Comparison of ENCODE assay signal across 16 mouse cellular contexts in the genomic region with DNA sequence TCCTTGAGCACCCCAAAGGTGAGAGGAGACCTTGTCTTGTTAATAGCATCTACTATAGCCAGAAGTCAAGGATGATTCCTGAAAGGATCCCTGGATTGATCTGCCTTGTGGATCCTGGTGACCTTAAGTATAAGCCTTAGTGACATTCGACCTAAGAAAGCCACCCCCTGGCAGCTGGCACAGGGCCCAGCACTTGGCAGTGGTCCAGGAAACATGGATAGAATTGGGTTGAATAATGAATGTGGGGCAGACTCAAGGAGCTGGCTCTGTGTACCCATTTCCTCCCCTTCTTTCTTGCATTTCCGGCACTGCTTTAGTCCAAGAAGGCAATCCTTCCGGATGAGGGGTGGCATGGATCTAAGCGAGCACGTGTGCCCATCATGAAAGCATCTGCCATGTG.
DNase-seq lines count a peak whose midpoint lies in the region; ATAC-seq and TF ChIP-seq lines count a peak whose summit lies in the region.
"Had no signal": no experiment of that assay in that cellular context is flagged by ENCODE, and none has a peak within 500 bp of the region (broad histone marks: within the 10 kb centered on the region; RNA-seq: fewer than 3 reads in every experiment).

No protein-coding gene starts in this region.

- WGBS in embryonic facial prominence, embryonic 12.5 days: 75% methylated on average over 5 of the region's 5 CpGs
- WGBS in embryonic facial prominence, embryonic 10.5 days: 86% methylated on average over 5 of the region's 5 CpGs
- WGBS in midbrain, embryonic 14.5 days: 76% methylated on average over 5 of the region's 5 CpGs
- WGBS in midbrain, embryonic 10.5 days: 89% methylated on average over 5 of the region's 5 CpGs
- WGBS in embryonic facial prominence, embryonic 14.5 days: 64% methylated on average over 5 of the region's 5 CpGs

- H3K9me3 ChIP-seq in embryonic facial prominence, embryonic 12.5 days: no peaks in the 10 kb centered on the region
- peaks cover 5% of the 10 kb centered on the region; the same call in 1 of the 2 replicates for H3K9me3 ChIP-seq in embryonic facial prominence, embryonic 10.5 days
- 0 out of 2 replicates have a peak, but pooled peaks cover 3% of the 10 kb centered on the region for H3K9me3 ChIP-seq in midbrain, embryonic 14.5 days (ENCODE audit: control insufficient read depth, low read length)
- peaks cover 4% of the 10 kb centered on the region; the same call in 1 of the 2 replicates for H3K9me3 ChIP-seq in midbrain, embryonic 10.5 days (replicated peaks)
- H3K9me3 ChIP-seq in embryonic facial prominence, embryonic 14.5 days (ENCODE audit: control insufficient read depth, low read length): no peaks in the 10 kb centered on the region
- H3K9me3 ChIP-seq: heart, embryonic 10.5 days had no signal

- H3K4me3 ChIP-seq in embryonic facial prominence, embryonic 12.5 days: no peak overlapping the region
- H3K4me3 ChIP-seq in embryonic facial prominence, embryonic 10.5 days: no peak overlapping the region
- H3K4me3 ChIP-seq in midbrain, embryonic 14.5 days (replicated peaks; ENCODE audit: low read depth, low read length): no peak overlapping the region
- H3K4me3 ChIP-seq in midbrain, embryonic 10.5 days: no peak overlapping the region
- H3K4me3 ChIP-seq in embryonic facial prominence, embryonic 14.5 days (ENCODE audit: low read depth, low read length): no peak overlapping the region
- H3K4me3 ChIP-seq: heart, embryonic 10.5 days; liver, embryonic 13.5 days had no signal

- no peaks in the 10 kb centered on the region for H3K36me3 ChIP-seq in embryonic facial prominence, embryonic 12.5 days
- H3K36me3 ChIP-seq in embryonic facial prominence, embryonic 10.5 days (replicated peaks): no peaks in the 10 kb centered on the region
- no peaks in the 10 kb centered on the region for H3K36me3 ChIP-seq in midbrain, embryonic 14.5 days (ENCODE audit: control insufficient read depth, insufficient read depth, low read length)
- no peaks in the 10 kb centered on the region for H3K36me3 ChIP-seq in midbrain, embryonic 10.5 days
- no peaks in the 10 kb centered on the region for H3K36me3 ChIP-seq in embryonic facial prominence, embryonic 14.5 days (ENCODE audit: control insufficient read depth, insufficient read depth, low read length)
- H3K36me3 ChIP-seq: heart, embryonic 10.5 days; liver, embryonic 13.5 days had no signal

- no peak for DNase-seq in embryonic facial prominence, embryonic 10.5 days (ENCODE audit: low spot score)
- DNase-seq in midbrain, embryonic 14.5 days: peak; percentile 42
- no peak for DNase-seq in midbrain, embryonic 10.5 days (ENCODE audit: low spot score)
- peak; percentile 31 for DNase-seq in brain, embryonic 14.5 days (ENCODE audit: low read depth)
- DNase-seq in embryonic facial prominence, embryonic 14.5 days (ENCODE audit: low spot score): peak; percentile 14
- DNase-seq in neural tube, embryonic 10.5 days (ENCODE audit: extremely low spot score, low spot score): no peak
- DNase-seq: heart, postnatal 14 days; liver, embryonic 13.5 days; right cerebral cortex, postnatal 25 days had no signal

- no peak for TF ChIP-seq POLR2A in brain, embryonic 14.5 days (IDR thresholded peaks at IDR 0.05; ENCODE audit: borderline replicate concordance, extremely low read depth, insufficient read depth, insufficient read length, poor library complexity, severe bottlenecking)

- H3K27ac ChIP-seq in embryonic facial prominence, embryonic 12.5 days: 0 out of 2 replicates have a peak overlapping the region, but pooled peaks have one; percentile 5
- H3K27ac ChIP-seq in embryonic facial prominence, embryonic 10.5 days (replicated peaks): no peak overlapping the region
- H3K27ac ChIP-seq in midbrain, embryonic 14.5 days (replicated peaks; ENCODE audit: low read depth, low read length): no peak overlapping the region
- no peak overlapping the region for H3K27ac ChIP-seq in midbrain, embryonic 10.5 days (replicated peaks)
- H3K27ac ChIP-seq in embryonic facial prominence, embryonic 14.5 days (replicated peaks; ENCODE audit: low read depth, low read length): peak overlapping the region; percentile 40; the same call in 1 of the 2 replicates
- H3K27ac ChIP-seq: heart, embryonic 10.5 days; kidney, postnatal 0 days; liver, embryonic 13.5 days had no signal

- ATAC-seq in embryonic facial prominence, embryonic 12.5 days (ENCODE audit: insufficient number of reproducible peaks, insufficient read depth, low FRiP score, low TSS enrichment): no peak
- no peak for ATAC-seq in midbrain, embryonic 14.5 days (ENCODE audit: low FRiP score, low TSS enrichment)
- no peak for ATAC-seq in embryonic facial prominence, embryonic 14.5 days (ENCODE audit: low read depth)
- ATAC-seq: forebrain, embryonic 16.5 days; hindbrain, embryonic 16.5 days; intestine, postnatal 0 days; midbrain, embryonic 16.5 days had no signal

- no peak overlapping the region for H3K4me2 ChIP-seq in embryonic facial prominence, embryonic 12.5 days (replicated peaks)
- H3K4me2 ChIP-seq in midbrain, embryonic 14.5 days (ENCODE audit: low read length): no peak overlapping the region
- no peak overlapping the region for H3K4me2 ChIP-seq in embryonic facial prominence, embryonic 14.5 days (ENCODE audit: low read depth, low read length)
- H3K4me2 ChIP-seq: liver, embryonic 13.5 days had no signal

- no peak overlapping the region for H3K9ac ChIP-seq in embryonic facial prominence, embryonic 12.5 days
- H3K9ac ChIP-seq in midbrain, embryonic 14.5 days (replicated peaks; ENCODE audit: low read length): no peak overlapping the region
- H3K9ac ChIP-seq in embryonic facial prominence, embryonic 14.5 days (ENCODE audit: low read depth, low read length): no peak overlapping the region
- H3K9ac ChIP-seq: liver, embryonic 13.5 days had no signal

- H3K4me1 ChIP-seq in embryonic facial prominence, embryonic 12.5 days: peaks cover 21% of the 10 kb centered on the region
- peaks cover 10% of the 10 kb centered on the region for H3K4me1 ChIP-seq in embryonic facial prominence, embryonic 10.5 days
- H3K4me1 ChIP-seq in midbrain, embryonic 14.5 days (ENCODE audit: control insufficient read depth, insufficient read depth, low read length): 0 out of 2 replicates have a peak, but pooled peaks cover 3% of the 10 kb centered on the region
- H3K4me1 ChIP-seq in midbrain, embryonic 10.5 days: peaks cover 11% of the 10 kb centered on the region
- H3K4me1 ChIP-seq in embryonic facial prominence, embryonic 14.5 days (ENCODE audit: control insufficient read depth, insufficient read depth, low read length): peaks cover 25% of the 10 kb centered on the region

- H3K27me3 ChIP-seq in embryonic facial prominence, embryonic 12.5 days: no peaks in the 10 kb centered on the region
- H3K27me3 ChIP-seq in embryonic facial prominence, embryonic 10.5 days (replicated peaks; ENCODE audit: low read depth, poor library complexity, severe bottlenecking): no peaks in the 10 kb centered on the region
- H3K27me3 ChIP-seq in midbrain, embryonic 14.5 days (ENCODE audit: control insufficient read depth, insufficient read depth, low read length): no peaks in the 10 kb centered on the region
- no peaks in the 10 kb centered on the region for H3K27me3 ChIP-seq in midbrain, embryonic 10.5 days (ENCODE audit: low read depth, poor library complexity, severe bottlenecking)
- H3K27me3 ChIP-seq in embryonic facial prominence, embryonic 14.5 days (replicated peaks; ENCODE audit: control insufficient read depth, insufficient read depth, low read length): no peaks in the 10 kb centered on the region
- H3K27me3 ChIP-seq: liver, embryonic 13.5 days had no signal

- no peak for TF ChIP-seq CTCF in brain, embryonic 14.5 days (IDR thresholded peaks at IDR 0.05; ENCODE audit: borderline replicate concordance, extremely low read depth, insufficient read depth, insufficient read length)

Comparison
In these comparisons a context has a peak if more than half of its experiments do, and no peak if none do; other contexts are left out.
1. H3K27ac ChIP-seq: peak in embryonic facial prominence, embryonic 12.5 days (single experiment) and embryonic facial prominence, embryonic 14.5 days (single experiment); none in embryonic facial prominence, embryonic 10.5 days (single experiment), midbrain, embryonic 14.5 days (single experiment) and midbrain, embryonic 10.5 days (single experiment).
2. DNase-seq: peak in midbrain, embryonic 14.5 days (single experiment), brain, embryonic 14.5 days (single experiment) and embryonic facial prominence, embryonic 14.5 days (single experiment); none in embryonic facial prominence, embryonic 10.5 days (single experiment), midbrain, embryonic 10.5 days (single experiment) and neural tube, embryonic 10.5 days (single experiment).